Mouse (Mus musculus) small intestine, adult 2 months (tissue): Measurements from ENCODE around the gene AI467606. TPM values are rescaled to one million over a fixed set of nuclear protein-coding genes. Genes with fewer than 3 reads are reported as not detected.

Experiments used
- H3K27ac ChIP-seq: fragments of 200-500 bp; 2 replicates; pipeline ENCODE4 v1.5.1; 2012; ENCODE audit warnings: low read depth, low read length, control low read depth, inconsistent platforms; ENCODE audit not compliant: insufficient read depth
- H3K27me3 ChIP-seq: fragments of 200-500 bp; 2 replicates; pipeline ENCODE4 v1.6.1; 2012; ENCODE audit warnings: mild to moderate bottlenecking, moderate library complexity, low read length, inconsistent platforms; ENCODE audit not compliant: control insufficient read depth, insufficient read depth
- H3K36me3 ChIP-seq: fragments of 200-500 bp; 2 replicates; pipeline ENCODE4 v1.6.1; 2012; ENCODE audit warnings: mild to moderate bottlenecking, low read length, control low read depth, inconsistent platforms; ENCODE audit not compliant: control insufficient read depth, insufficient read depth
- H3K4me1 ChIP-seq: fragments of 200-500 bp; 2 replicates; pipeline ENCODE4 v1.6.1; 2012; ENCODE audit warnings: low read length, inconsistent platforms, mixed read lengths; ENCODE audit not compliant: control insufficient read depth, insufficient read depth, insufficient read length
- H3K4me3 ChIP-seq: fragments of 200-500 bp; 2 replicates; pipeline ENCODE4 v1.5.1; 2012; ENCODE audit warnings: low read depth, mild to moderate bottlenecking, control low read depth, inconsistent platforms, low read length, moderate library complexity
- CTCF ChIP-seq: fragments of 200-500 bp; IDR thresholded peaks from 2 replicates; pipeline ENCODE4 v1.5.1; 2012; ENCODE audit warnings: low read depth, mild to moderate bottlenecking, control low read depth, inconsistent platforms, low read length, moderate library complexity, mixed read lengths; ENCODE audit not compliant: insufficient replicate concordance, insufficient read length; ENCODE audit errors: extremely low read depth
- POLR2A ChIP-seq: fragments of 200-500 bp; IDR thresholded peaks from 2 replicates; pipeline ENCODE4 v1.6.1; 2012; ENCODE audit warnings: low read depth, mild to moderate bottlenecking, control low read depth, inconsistent platforms, low read length, moderate library complexity
- WGBS: fragments of 180-500 bp; shearing (Covaris S2); methylation state at CpG from one replicate; pipeline ENCODE4 v1.1.7; 2018; 5-methylcytosine and 5-hydroxymethylcytosine counted together
- polyA plus RNA-seq: library from polyadenylated mRNA; depleted of rRNA; stranded (reverse); fragments of >200 nt; gene quantifications from 2 replicates; pipeline ENCODE4 v1.2.3, GENCODE M21; 2012

The AI467606 gene
- polyA plus RNA-seq, 1 experiment, result 22.7 TPM

DNA sequence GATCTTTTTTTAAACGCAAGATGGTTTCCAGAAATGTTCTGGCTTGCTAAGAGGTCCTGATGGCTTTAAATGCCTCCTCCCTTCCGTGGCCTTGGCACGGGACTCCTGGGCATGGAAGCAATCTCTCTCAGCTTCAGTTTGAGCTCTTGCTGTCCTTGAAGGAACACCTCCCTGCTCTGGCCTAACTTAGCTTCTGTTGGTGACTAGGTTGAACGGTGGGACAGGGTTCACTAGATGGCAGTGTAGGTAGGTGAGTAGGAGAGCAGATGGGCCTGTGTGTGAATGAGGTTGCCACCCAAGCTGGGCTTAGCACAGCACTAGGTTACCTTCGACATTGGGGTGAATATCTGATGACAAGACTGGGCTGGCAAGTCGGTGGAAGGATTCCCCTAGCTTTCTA, 12.8 kb downstream of the AI467606 start:
- Histone ChIP-seq H3K27me3 (no peaks in the 10 kb centered on the region), H3K4me1 (no peaks in the 10 kb centered on the region; the same call in 1 of the 2 replicates), H3K27ac (no peak overlapping the region), H3K4me3 (no peak overlapping the region), H3K36me3 (no peaks in the 10 kb centered on the region)
- TF ChIP-seq CTCF (no peak), POLR2A (no peak)
- whole genome bisulfite sequencing, result 70% methylated on average over 6 of the region's 6 CpGs

DNA sequence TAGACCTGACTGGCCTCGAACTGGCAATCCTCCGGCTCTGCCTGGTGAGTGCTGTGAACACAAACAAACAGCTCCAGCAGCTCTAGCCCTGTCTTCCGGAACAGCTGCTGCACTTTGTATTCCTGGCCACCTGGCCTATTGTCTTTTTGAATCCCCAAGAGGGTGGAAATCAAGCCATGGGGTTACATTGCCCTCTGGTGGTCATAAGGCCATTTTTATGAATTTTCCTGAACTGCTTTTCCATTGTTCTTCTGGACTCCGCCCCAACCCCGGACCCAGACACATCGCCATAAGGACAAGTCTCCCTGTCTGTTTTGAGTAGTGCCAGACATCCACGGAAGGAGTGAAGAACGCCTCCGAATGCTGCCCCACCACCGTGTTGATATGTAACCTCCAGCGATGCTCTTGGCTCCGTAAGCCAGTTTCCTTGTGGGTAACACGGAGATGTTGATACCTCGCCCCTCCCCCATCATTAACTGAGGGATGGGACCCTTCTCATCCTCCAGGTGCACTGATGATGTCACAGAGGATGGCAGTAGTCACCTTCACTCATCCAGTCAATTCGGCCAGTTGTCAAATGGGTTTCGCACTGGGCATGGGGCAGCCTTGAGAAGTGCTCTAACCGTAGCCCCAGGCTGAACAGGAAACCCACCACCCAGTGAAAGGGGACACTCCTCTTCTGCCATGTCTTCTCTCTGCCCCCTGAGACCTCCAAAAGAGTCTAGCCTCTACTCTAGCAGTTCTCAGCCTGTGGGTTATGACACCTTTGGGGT, 13.6 kb downstream of the AI467606 start:
- H3K27ac ChIP-seq, result no peak overlapping the region
- peak overlapping the region; percentile 12; the same call in 1 of the 2 replicates for H3K4me3 ChIP-seq
- TF ChIP-seq POLR2A (no peak), CTCF (peak; percentile 75; the same call in 1 of the 2 replicates)
- no peaks in the 10 kb centered on the region for H3K27me3 ChIP-seq
- H3K4me1 ChIP-seq, result no peaks in the 10 kb centered on the region; the same call in 1 of the 2 replicates
- WGBS, result 16% methylated on average over 17 of the region's 17 CpGs
- no peaks in the 10 kb centered on the region for H3K36me3 ChIP-seq

GRCm38 (mm10) chr7:127105551-127105950, 14.4 kb downstream of the AI467606 start:
- H3K27ac ChIP-seq, result no peak overlapping the region
- no peaks in the 10 kb centered on the region for H3K36me3 ChIP-seq
- whole genome bisulfite sequencing, result 78% methylated on average over 7 of the region's 7 CpGs
- no peaks in the 10 kb centered on the region; the same call in 1 of the 2 replicates for H3K4me1 ChIP-seq
- H3K27me3 ChIP-seq, result no peaks in the 10 kb centered on the region
- TF ChIP-seq POLR2A (no peak), CTCF (no peak)
- no peak overlapping the region for H3K4me3 ChIP-seq

- peak; percentile 14; the same call in 1 of the 2 replicates for TF ChIP-seq POLR2A
- TF ChIP-seq CTCF, result peak; percentile 88
- no peaks in the 10 kb centered on the region for H3K36me3 ChIP-seq
- H3K4me1 ChIP-seq, result peaks cover 8% of the 10 kb centered on the region
- no peak overlapping the region for H3K27ac ChIP-seq
- no peaks in the 10 kb centered on the region for H3K27me3 ChIP-seq
- WGBS, result 42% methylated on average over 18 of the region's 18 CpGs
- H3K4me3 ChIP-seq, result no peak overlapping the region
Observed at GRCm38 (mm10) chr7:127110239-127111007, 19.3 kb downstream of the AI467606 start.

- whole genome bisulfite sequencing, result 45% methylated on average over 6 of the region's 6 CpGs
- TF ChIP-seq POLR2A, result no peak
- peak; percentile 65; the same call in 1 of the 2 replicates for TF ChIP-seq CTCF
- H3K4me3 ChIP-seq, result no peak overlapping the region
Observed at GRCm38 (mm10) chr7:127111461-127111860, 20.3 kb downstream of the AI467606 start.

DNA sequence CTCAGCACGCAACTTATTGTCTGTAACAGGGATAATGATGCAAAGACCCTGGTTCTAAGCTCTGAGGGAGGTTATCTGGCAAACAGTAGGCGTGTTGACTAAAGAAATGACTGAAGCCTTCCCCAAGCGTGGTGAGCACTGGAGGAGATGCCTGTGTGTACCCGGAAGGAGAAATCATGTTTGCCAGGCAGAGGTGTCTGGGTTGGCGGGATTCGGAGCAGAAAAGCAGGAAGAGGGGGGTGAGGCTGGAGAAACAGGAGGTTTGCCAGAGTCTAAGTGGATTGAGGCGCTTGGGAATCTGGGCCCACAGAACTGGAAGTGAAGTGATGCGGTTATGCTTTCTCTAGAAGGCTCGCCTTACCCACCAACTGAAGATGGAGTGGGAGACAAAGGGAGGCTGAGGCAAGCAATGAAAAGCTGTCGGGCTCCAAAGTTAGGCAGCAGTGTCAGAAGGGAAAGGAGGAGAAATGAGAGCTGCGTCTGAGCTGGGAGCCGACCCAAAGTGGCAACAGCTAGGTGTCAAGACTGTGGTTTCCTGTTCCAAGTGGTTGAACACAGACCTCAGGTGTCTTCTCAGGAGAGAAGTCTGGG, 21.2 kb downstream of the AI467606 start:
- TF ChIP-seq CTCF (no peak), POLR2A (no peak)
- H3K27ac ChIP-seq, result peak overlapping the region; percentile 25
- H3K27me3 ChIP-seq, result no peaks in the 10 kb centered on the region
- peaks cover 8% of the 10 kb centered on the region for H3K4me1 ChIP-seq
- no peak overlapping the region for H3K4me3 ChIP-seq
- WGBS, result 75% methylated on average over 12 of the region's 12 CpGs
- H3K36me3 ChIP-seq, result no peaks in the 10 kb centered on the region

More at GRCm38 (mm10) chr7:127111461-127111860, 20.3 kb downstream of the AI467606 start:
- H3K27me3 ChIP-seq, result no peaks in the 10 kb centered on the region
- peaks cover 8% of the 10 kb centered on the region for H3K4me1 ChIP-seq
- no peaks in the 10 kb centered on the region for H3K36me3 ChIP-seq
- no peak overlapping the region for H3K27ac ChIP-seq
